Mouse (Mus musculus): Measurements from ENCODE around the gene Zfp646. TPM values are rescaled to one million over a fixed set of nuclear protein-coding genes. Genes with fewer than 3 reads are reported as not detected.

The Zfp646 gene
- polyA plus RNA-seq, 1 experiment from 2014 or later = 21.5 TPM

Other genes starting within 250 kb of the Zfp646 start
- gene Bcl7c, start 167.3 kb upstream of the Zfp646 start, polyA plus RNA-seq (2014; fragmentation: Nextera tagmentation; extraction: Ambion mirVana) = 58.4 and 61.5 TPM in 2 replicates
- gene Ctf1, start 163.5 kb upstream of the Zfp646 start, polyA plus RNA-seq (2014; fragmentation: Nextera tagmentation; extraction: Ambion mirVana) = 6.8 and 9.2 TPM in 2 replicates
- 0.15 and 0.22 TPM in 2 replicates for gene Ctf2, start 144.1 kb upstream of the Zfp646 start, polyA plus RNA-seq (2014; fragmentation: Nextera tagmentation; extraction: Ambion mirVana)
- gene Fbxl19, start 131.7 kb upstream of the Zfp646 start, polyA plus RNA-seq (2014; fragmentation: Nextera tagmentation; extraction: Ambion mirVana) = 6.2 and 10.7 TPM in 2 replicates
- 6.7 and 8.5 TPM in 2 replicates for gene Orai3, start 106.4 kb upstream of the Zfp646 start, polyA plus RNA-seq (2014; fragmentation: Nextera tagmentation; extraction: Ambion mirVana)
- 21.3 and 22.4 TPM in 2 replicates for gene Setd1a, start 99.6 kb upstream of the Zfp646 start, polyA plus RNA-seq (2014; fragmentation: Nextera tagmentation; extraction: Ambion mirVana)
- not detected in 2 replicates for gene Gm49388, start 90.6 kb upstream of the Zfp646 start, polyA plus RNA-seq (2014; fragmentation: Nextera tagmentation; extraction: Ambion mirVana)
- 7.6 and 7.8 TPM in 2 replicates for gene Hsd3b7, start 75.6 kb upstream of the Zfp646 start, polyA plus RNA-seq (2014; fragmentation: Nextera tagmentation; extraction: Ambion mirVana)
- 11.6 and 15.0 TPM in 2 replicates for gene Stx4a, start 51.9 kb upstream of the Zfp646 start, polyA plus RNA-seq (2014; fragmentation: Nextera tagmentation; extraction: Ambion mirVana)
- gene Stx1b, start 51.7 kb upstream of the Zfp646 start, polyA plus RNA-seq (2014; fragmentation: Nextera tagmentation; extraction: Ambion mirVana) = 9.1 and 10.1 TPM in 2 replicates
- 23.1 and 23.3 TPM in 2 replicates for gene Zfp668, start 607 bp downstream of the Zfp646 start, polyA plus RNA-seq (2014; fragmentation: Nextera tagmentation; extraction: Ambion mirVana)
- gene Prss53, start 14.7 kb downstream of the Zfp646 start, polyA plus RNA-seq (2014; fragmentation: Nextera tagmentation; extraction: Ambion mirVana) = 0.59 and 0.60 TPM in 2 replicates
- gene Gm21974, start 19.2 kb downstream of the Zfp646 start, polyA plus RNA-seq (2014; fragmentation: Nextera tagmentation; extraction: Ambion mirVana) = not detected in 2 replicates
- 48.0 and 53.9 TPM in 2 replicates for gene Vkorc1, start 19.4 kb downstream of the Zfp646 start, polyA plus RNA-seq (2014; fragmentation: Nextera tagmentation; extraction: Ambion mirVana)
- gene Bckdk, start 27.9 kb downstream of the Zfp646 start, polyA plus RNA-seq (2014; fragmentation: Nextera tagmentation; extraction: Ambion mirVana) = 96.5 and 105 TPM in 2 replicates
- gene Kat8, start 36.3 kb downstream of the Zfp646 start, polyA plus RNA-seq (2014; fragmentation: Nextera tagmentation; extraction: Ambion mirVana) = 49.7 and 50.1 TPM in 2 replicates
- gene Prss8, start 53.9 kb downstream of the Zfp646 start, polyA plus RNA-seq (2014; fragmentation: Nextera tagmentation; extraction: Ambion mirVana) = 3.4 and 4.9 TPM in 2 replicates
- 8.5 and 11.0 TPM in 2 replicates for gene Prss36, start 70.5 kb downstream of the Zfp646 start, polyA plus RNA-seq (2014; fragmentation: Nextera tagmentation; extraction: Ambion mirVana)
- gene Fus, start 91.2 kb downstream of the Zfp646 start, polyA plus RNA-seq (2014; fragmentation: Nextera tagmentation; extraction: Ambion mirVana) = 58.7 and 65.0 TPM in 2 replicates
- 8.4 and 11.0 TPM in 2 replicates for gene Pycard, start 117.6 kb downstream of the Zfp646 start, polyA plus RNA-seq (2014; fragmentation: Nextera tagmentation; extraction: Ambion mirVana)
- gene Trim72, start 127.7 kb downstream of the Zfp646 start, polyA plus RNA-seq (2014; fragmentation: Nextera tagmentation; extraction: Ambion mirVana) = not detected in 2 replicates
- 0.42 TPM in 2 replicates for gene Itgam, start 186.4 kb downstream of the Zfp646 start, polyA plus RNA-seq (2014; fragmentation: Nextera tagmentation; extraction: Ambion mirVana)
- gene Gm49368, start 186.5 kb downstream of the Zfp646 start, polyA plus RNA-seq (2014; fragmentation: Nextera tagmentation; extraction: Ambion mirVana) = not detected in 2 replicates

All from hindbrain, embryonic 11.5 days (tissue).